Mouse (Mus musculus): Measurements from ENCODE around the gene Fam98a.

Fam98a gene

GRCm38 (mm10) chr17:75522347-75523065, 29.2 kb downstream of the Fam98a start:
- no peak for DNase-seq (ENCODE audit: low spot score in 2 of 2)

- DNase-seq (ENCODE audit: low spot score in 2 of 2): no peak
Observed at GRCm38 (mm10) chr17:75521236-75521842, 30.4 kb downstream of the Fam98a start.

GRCm38 (mm10) chr17:75519239-75519900, 32.4 kb downstream of the Fam98a start:
- no peak for DNase-seq (ENCODE audit: low spot score in 2 of 2)

GRCm38 (mm10) chr17:75518181-75518901, 33.4 kb downstream of the Fam98a start:
- DNase-seq (ENCODE audit: low spot score in 2 of 2): no peak

GRCm38 (mm10) chr17:75516591-75516990, 35.2 kb downstream of the Fam98a start:
- no peak for DNase-seq (ENCODE audit: low spot score in 2 of 2)

- DNase-seq (ENCODE audit: low spot score in 2 of 2): no peak
Observed at GRCm38 (mm10) chr17:75509257-75509656, 42.5 kb downstream of the Fam98a start.

GRCm38 (mm10) chr17:75506708-75507641, 44.8 kb downstream of the Fam98a start:
- DNase-seq (ENCODE audit: low spot score in 2 of 2): no peak

GRCm38 (mm10) chr17:75506097-75506675, 45.6 kb downstream of the Fam98a start:
- no peak for DNase-seq (ENCODE audit: low spot score in 2 of 2)

GRCm38 (mm10) chr17:75505053-75505452, 46.7 kb downstream of the Fam98a start:
- no peak for DNase-seq (ENCODE audit: low spot score in 2 of 2)

- DNase-seq (ENCODE audit: low spot score in 2 of 2): no peak
Observed at GRCm38 (mm10) chr17:75503031-75503430, 48.7 kb downstream of the Fam98a start.

GRCm38 (mm10) chr17:75498241-75498651, 53.5 kb downstream of the Fam98a start:
- no peak for DNase-seq (ENCODE audit: low spot score in 2 of 2)

- DNase-seq (ENCODE audit: low spot score in 2 of 2): no peak
Observed at GRCm38 (mm10) chr17:75495213-75495612, 56.5 kb downstream of the Fam98a start.

All from thymus, postnatal 10 days (tissue).